Mouse (Mus musculus): ENCODE results near the gene Inafm1. TPM values are rescaled to one million over a fixed set of nuclear protein-coding genes. Genes with fewer than 3 reads are reported as not detected.
"Not testable (repeated sequence)": the region's sequence is repeated elsewhere in the genome, so short reads cannot be mapped to it uniquely, and the experiment has no call there.

Gene Inafm1
- polyA plus RNA-seq, 1 experiment: 33.7 TPM

DNA sequence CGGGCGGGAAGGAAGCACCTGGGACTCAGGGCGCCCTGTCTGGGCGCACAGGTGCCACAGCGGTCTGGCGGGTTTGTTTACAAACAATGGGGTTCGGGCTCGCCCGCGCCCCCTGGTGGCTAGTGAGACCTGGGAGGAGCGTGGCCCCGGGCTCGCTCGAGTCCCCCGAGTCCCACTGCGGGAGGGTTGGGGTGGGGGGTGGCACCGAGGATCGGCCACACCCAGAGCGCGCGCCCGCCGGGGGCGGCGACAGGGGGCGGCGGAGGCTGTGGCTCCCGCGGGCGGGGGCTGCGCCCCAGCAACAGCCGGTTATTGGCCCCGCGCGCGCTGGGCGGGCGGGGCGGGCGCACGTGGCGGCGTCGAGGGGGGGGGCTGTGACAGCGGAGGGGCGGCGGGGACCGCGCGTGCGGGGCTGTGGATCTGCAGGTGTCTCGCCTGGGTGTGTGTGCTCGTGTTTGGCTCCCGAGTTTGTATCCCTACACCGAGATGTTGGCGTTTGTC lies 36.7 kb upstream of the Inafm1 start:
- Histone ChIP-seq H3K27ac (ENCODE audit: insufficient read depth, low read length) (peak overlapping the region; percentile 91), H3K4me1 (ENCODE audit: control insufficient read depth, insufficient read depth, insufficient read length) (peaks cover 35% of the 10 kb centered on the region), H3K4me3 (ENCODE audit: extremely low read depth, insufficient read depth, insufficient read length) (peak overlapping the region; percentile 88), H3K27me3 (ENCODE audit: control insufficient read depth, insufficient read depth, low read length) (peaks cover 5% of the 10 kb centered on the region; the same call in 1 of the 2 replicates), H3K36me3 (ENCODE audit: control insufficient read depth, insufficient read depth, low read length) (no peaks in the 10 kb centered on the region; the same call in 1 of the 2 replicates)
- TF ChIP-seq CTCF (IDR thresholded peaks at IDR 0.05; ENCODE audit: extremely low read depth, insufficient read depth, insufficient read length, insufficient replicate concordance): peak; percentile 81
- TF ChIP-seq POLR2A (IDR thresholded peaks at IDR 0.05; ENCODE audit: low read depth, low read length): no peak
- under 1% methylated on average over 51 of the region's 56 CpGs for WGBS
- DNase-seq (ENCODE audit: low read depth in 1 of 2, low spot score in 2 of 2): peak; percentile 77 to 78

DNA sequence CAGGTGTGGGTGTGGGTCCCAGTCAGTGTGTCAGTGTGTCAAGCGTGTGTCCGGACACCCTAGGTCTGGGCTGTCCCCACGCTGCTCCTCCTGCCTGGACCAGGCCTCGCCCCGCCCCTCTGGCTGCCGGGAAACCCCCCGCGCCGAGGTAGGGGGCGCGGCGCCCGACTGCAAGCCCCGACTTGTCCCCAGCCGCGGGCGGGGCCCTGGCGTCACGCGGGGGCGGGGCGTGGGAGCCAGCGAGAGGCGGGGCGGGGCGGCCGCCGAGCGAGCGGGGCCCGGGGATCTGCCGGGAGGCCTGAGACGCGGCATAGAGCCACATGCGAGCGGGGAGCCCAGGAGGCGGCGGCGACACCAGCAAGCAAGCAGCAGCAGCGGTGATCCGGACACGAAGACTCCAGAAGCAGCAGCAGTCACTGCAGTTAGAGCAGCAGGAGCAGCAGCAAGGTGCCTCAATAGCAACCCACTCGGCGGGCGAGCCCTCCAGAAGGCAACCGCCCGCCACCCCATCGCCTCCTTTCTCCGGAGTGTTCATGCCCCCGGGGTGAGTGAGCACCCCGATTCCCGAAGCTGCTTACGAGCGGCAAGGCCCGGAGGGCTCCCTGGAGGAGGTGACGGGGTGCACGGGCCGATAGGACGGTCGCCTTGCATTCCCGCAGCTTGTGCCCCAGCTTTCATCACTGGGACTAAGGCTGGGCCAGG lies 36.1 kb upstream of the Inafm1 start:
- H3K4me1 ChIP-seq (ENCODE audit: control insufficient read depth, insufficient read depth, insufficient read length): peaks cover 35% of the 10 kb centered on the region
- DNase-seq (ENCODE audit: low read depth in 1 of 2, low spot score in 2 of 2): peak in 1 of 2 experiments; percentile 87
- H3K27me3 ChIP-seq (ENCODE audit: control insufficient read depth, insufficient read depth, low read length): peaks cover 5% of the 10 kb centered on the region; the same call in 1 of the 2 replicates
- 2% methylated on average over 61 of the region's 61 CpGs for WGBS
- TF ChIP-seq POLR2A (IDR thresholded peaks at IDR 0.05; ENCODE audit: low read depth, low read length) (no peak), CTCF (IDR thresholded peaks at IDR 0.05; ENCODE audit: extremely low read depth, insufficient read depth, insufficient read length, insufficient replicate concordance) (no peak)
- no peaks in the 10 kb centered on the region; the same call in 1 of the 2 replicates for H3K36me3 ChIP-seq (ENCODE audit: control insufficient read depth, insufficient read depth, low read length)
- peak overlapping the region; percentile 88 for H3K4me3 ChIP-seq (ENCODE audit: extremely low read depth, insufficient read depth, insufficient read length)
- H3K27ac ChIP-seq (ENCODE audit: insufficient read depth, low read length): peak overlapping the region; percentile 91

DNA sequence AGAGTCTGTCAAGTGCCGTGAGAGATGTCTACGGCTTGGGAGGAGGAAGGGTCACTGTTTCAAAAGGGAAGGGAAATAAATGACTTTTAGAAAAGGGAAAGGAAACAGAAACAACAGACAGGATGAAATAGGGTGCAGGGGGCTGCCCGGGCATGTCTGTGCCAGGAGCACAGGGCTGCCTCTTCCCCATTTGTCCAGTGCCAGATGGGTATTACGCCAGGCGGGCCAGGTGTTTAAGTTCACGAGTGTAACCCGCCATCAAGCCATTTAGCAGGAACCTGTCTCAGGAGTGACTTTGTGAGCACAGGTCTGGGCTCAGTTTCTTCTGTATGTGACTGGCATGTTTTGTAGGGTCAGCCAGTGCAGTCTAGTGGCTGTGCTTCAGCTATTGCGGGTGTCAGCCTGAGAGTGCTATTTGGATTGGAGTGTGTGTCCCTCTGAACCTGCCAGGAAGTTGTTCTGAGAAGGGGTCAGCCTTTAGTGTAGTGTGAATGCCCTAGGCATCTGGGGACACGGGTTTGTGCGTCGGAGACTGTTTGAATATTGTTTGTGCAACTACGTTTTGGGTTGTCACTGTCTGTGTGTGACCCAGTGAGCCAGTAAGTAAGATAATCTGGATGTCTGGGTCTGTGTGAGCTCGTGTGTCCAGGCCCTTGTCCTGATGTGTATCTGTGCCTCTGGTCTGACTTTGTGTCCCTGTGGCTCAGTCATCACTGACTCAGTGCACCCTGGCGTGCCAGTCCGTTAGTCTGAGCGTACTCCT lies 35.3 kb upstream of the Inafm1 start:
- Histone ChIP-seq H3K27me3 (ENCODE audit: control insufficient read depth, insufficient read depth, low read length) (peaks cover 5% of the 10 kb centered on the region; the same call in 1 of the 2 replicates), H3K4me1 (ENCODE audit: control insufficient read depth, insufficient read depth, insufficient read length) (peaks cover 32% of the 10 kb centered on the region), H3K4me3 (ENCODE audit: extremely low read depth, insufficient read depth, insufficient read length) (peak overlapping the region; percentile 43; the same call in 1 of the 2 replicates), H3K27ac (ENCODE audit: insufficient read depth, low read length) (peak overlapping the region; percentile 78), H3K36me3 (ENCODE audit: control insufficient read depth, insufficient read depth, low read length) (no peaks in the 10 kb centered on the region; the same call in 1 of the 2 replicates)
- 16% methylated on average over 16 of the region's 16 CpGs for WGBS
- DNase-seq (ENCODE audit: low read depth in 1 of 2, low spot score in 2 of 2): peak in 1 of 2 experiments; percentile 31
- TF ChIP-seq POLR2A (IDR thresholded peaks at IDR 0.05; ENCODE audit: low read depth, low read length): no peak
- TF ChIP-seq CTCF (IDR thresholded peaks at IDR 0.05; ENCODE audit: extremely low read depth, insufficient read depth, insufficient read length, insufficient replicate concordance): no peak

DNA sequence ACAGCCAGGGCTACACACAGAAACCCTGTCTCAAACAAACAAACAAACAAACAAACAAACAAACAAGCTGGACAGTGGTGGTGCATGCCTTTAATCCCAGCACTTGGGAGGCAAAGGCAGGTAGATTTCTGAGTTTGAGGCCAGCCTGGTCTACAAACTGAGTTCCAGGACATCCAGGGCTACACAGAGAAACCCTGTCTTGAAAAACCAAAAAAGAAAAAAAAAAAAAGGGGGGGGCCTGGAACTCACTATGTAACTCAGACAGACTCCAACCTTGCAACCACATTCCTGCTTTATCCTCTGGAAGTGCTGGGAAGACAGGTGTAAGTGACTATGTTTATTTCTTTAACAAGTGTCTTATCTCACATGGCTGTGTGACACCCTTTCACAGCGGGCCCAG lies 34.7 kb upstream of the Inafm1 start, which contains the start of gene Bbc3:
Gene Bbc3 (plus strand): TSS at position 301 of the 400 bp plus-strand sequence.
- peaks cover 27% of the 10 kb centered on the region for H3K4me1 ChIP-seq (ENCODE audit: control insufficient read depth, insufficient read depth, insufficient read length)
- not testable (repeated sequence) for H3K36me3 ChIP-seq (ENCODE audit: control insufficient read depth, insufficient read depth, low read length); DNase-seq (ENCODE audit: low read depth in 1 of 2, low spot score in 2 of 2); H3K27me3 ChIP-seq (ENCODE audit: control insufficient read depth, insufficient read depth, low read length)
- 44% methylated on average over 1 of the region's 1 CpGs for WGBS
- H3K27ac ChIP-seq (ENCODE audit: insufficient read depth, low read length): peak within 1 kb of the TSS; percentile 78
- peak within 1 kb of the TSS; percentile 43; the same call in 1 of the 2 replicates for H3K4me3 ChIP-seq (ENCODE audit: extremely low read depth, insufficient read depth, insufficient read length)

DNA sequence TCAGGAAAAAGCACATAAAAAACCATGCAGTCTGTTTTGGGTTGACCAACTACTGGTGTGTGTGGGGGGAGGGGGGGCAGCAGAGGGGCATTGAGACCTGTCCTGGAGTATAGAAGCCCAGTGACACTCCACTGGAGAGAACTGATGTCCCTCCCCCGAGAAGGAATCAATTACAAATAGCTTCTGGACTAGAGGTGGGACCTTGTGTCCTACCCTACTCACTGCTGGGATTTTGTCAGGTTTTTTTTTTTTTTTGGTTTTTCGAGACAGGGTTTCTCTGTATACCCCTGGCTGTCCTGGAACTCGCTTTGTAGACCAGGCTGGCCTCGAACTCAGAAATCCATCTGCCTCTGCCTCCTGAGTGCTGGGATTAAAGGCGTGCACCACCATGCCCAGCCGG lies 33.7 kb upstream of the Inafm1 start:
- H3K4me3 ChIP-seq (ENCODE audit: extremely low read depth, insufficient read depth, insufficient read length); H3K27me3 ChIP-seq (ENCODE audit: control insufficient read depth, insufficient read depth, low read length); H3K36me3 ChIP-seq (ENCODE audit: control insufficient read depth, insufficient read depth, low read length); H3K27ac ChIP-seq (ENCODE audit: insufficient read depth, low read length); DNase-seq (ENCODE audit: low read depth in 1 of 2, low spot score in 2 of 2): not testable (repeated sequence)
- peaks cover 22% of the 10 kb centered on the region for H3K4me1 ChIP-seq (ENCODE audit: control insufficient read depth, insufficient read depth, insufficient read length)
- 78% methylated on average over 6 of the region's 6 CpGs for WGBS

DNA sequence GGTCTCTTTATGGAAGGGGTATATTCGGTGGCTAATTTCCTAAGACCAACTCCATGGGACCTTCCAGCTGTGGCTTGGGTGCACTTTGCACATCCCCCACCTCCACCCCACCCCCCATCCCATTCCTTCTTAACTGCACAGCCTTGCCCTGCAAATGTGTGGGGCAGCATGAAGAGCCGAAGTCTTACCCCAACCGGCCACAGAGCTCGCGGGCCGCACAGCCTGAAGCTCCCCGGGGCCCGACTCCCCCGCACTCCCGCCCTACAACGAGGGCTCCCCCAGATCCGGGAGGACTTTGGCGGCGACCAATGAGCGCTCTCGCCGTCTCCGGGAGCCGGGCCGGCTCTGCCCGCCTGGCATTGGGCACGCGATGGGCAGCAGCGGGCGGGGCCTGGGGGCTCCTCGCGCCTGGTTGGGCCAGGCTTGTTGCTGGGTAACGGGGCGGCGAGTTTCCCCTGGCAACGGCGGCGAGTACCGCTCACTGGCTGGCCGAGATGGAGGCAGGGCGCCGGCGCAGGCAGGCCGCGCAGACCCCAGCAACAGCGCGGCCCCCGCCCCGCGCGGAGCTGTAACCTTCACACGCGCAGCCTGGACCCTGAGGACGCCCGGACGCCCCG lies 26.1 kb upstream of the Inafm1 start:
- DNase-seq (ENCODE audit: low read depth in 1 of 2, low spot score in 2 of 2): peak in 1 of 2 experiments; percentile 82
- Histone ChIP-seq H3K4me3 (ENCODE audit: extremely low read depth, insufficient read depth, insufficient read length) (peak overlapping the region; percentile 16; the same call in 1 of the 2 replicates), H3K4me1 (ENCODE audit: control insufficient read depth, insufficient read depth, insufficient read length) (peaks cover 14% of the 10 kb centered on the region), H3K27me3 (ENCODE audit: control insufficient read depth, insufficient read depth, low read length) (no peaks in the 10 kb centered on the region), H3K27ac (ENCODE audit: insufficient read depth, low read length) (no peak overlapping the region), H3K36me3 (ENCODE audit: control insufficient read depth, insufficient read depth, low read length) (no peaks in the 10 kb centered on the region)
- 1% methylated on average over 52 of the region's 52 CpGs for WGBS
- no peak for TF ChIP-seq POLR2A (IDR thresholded peaks at IDR 0.05; ENCODE audit: low read depth, low read length)
- TF ChIP-seq CTCF (IDR thresholded peaks at IDR 0.05; ENCODE audit: extremely low read depth, insufficient read depth, insufficient read length, insufficient replicate concordance): no peak
